Mouse (Mus musculus) E14TG2a.4 (cell line): ENCODE measurements at regions not wholly inside any gene's neighbourhood (a gene's known extent, or its start where the extent isn't known, plus 50 kb on each side); places are given as distances from the start of the nearest gene placed in this dataset.

Source experiments
- H3K27me3 ChIP-seq: 2 replicates; pipeline ENCODE4 v1.6.1; 2014; ENCODE audit warnings: low read length, control low read depth; ENCODE audit not compliant: insufficient read depth
- H3K36me3 ChIP-seq: 2 replicates; pipeline ENCODE4 v1.6.1; 2014; ENCODE audit warnings: low read length, control low read depth; ENCODE audit not compliant: insufficient read depth
- H3K4me1 ChIP-seq: replicated peaks from 2 replicates; pipeline ENCODE4 v1.6.1; 2014; ENCODE audit warnings: low read depth, low read length, control low read depth
- H3K4me3 ChIP-seq: replicated peaks from 2 replicates; pipeline ENCODE4 v1.5.1; 2014; ENCODE audit warnings: mild to moderate bottlenecking, low read length
- H3K9me3 ChIP-seq: 2 replicates; pipeline ENCODE4 v1.6.1; 2014; ENCODE audit warnings: low read length, control low read depth
- CTCF ChIP-seq: conservative IDR thresholded peaks from 2 replicates; pipeline ENCODE4 v1.5.1; 2014; ENCODE audit warnings: low read length
- NANOG ChIP-seq: IDR thresholded peaks from 2 replicates; pipeline ENCODE4 v1.6.1; 2014; ENCODE audit warnings: borderline replicate concordance, low read length, mixed read lengths
- POU5F1 ChIP-seq: IDR thresholded peaks from 2 replicates; pipeline ENCODE4 v1.6.1; 2014; ENCODE audit warnings: low read length, borderline replicate concordance

DNA sequence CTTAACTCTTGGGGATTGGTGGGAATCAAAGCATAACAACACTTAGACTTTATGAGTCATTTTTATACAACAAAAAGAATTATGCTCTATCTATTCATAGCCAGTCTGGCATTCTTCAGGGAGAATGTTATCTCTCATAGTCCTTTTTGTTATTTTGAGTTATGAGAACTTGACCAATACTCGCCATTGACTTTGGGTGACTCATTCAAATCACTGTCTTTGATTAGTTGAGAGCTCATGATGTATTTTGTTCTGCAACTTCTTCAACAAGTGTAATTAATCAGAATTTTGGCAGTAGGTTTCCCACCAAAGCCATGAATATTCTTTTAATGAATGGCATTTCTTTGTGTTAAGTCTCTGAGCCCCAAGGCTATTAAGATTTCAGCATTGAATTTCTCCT, 139.6 kb downstream of the Ahr start:
- no peaks in the 10 kb centered on the region for H3K36me3 ChIP-seq
- no peaks in the 10 kb centered on the region for H3K9me3 ChIP-seq
- H3K27me3 ChIP-seq: no peaks in the 10 kb centered on the region
- TF ChIP-seq CTCF (no peak), POU5F1 (no peak), NANOG (no peak)
- H3K4me3 ChIP-seq: no peak overlapping the region
- H3K4me1 ChIP-seq: no peaks in the 10 kb centered on the region

- Histone ChIP-seq H3K4me3 (no peak overlapping the region), H3K27me3 (no peaks in the 10 kb centered on the region), H3K36me3 (no peaks in the 10 kb centered on the region), H3K9me3 (no peaks in the 10 kb centered on the region), H3K4me1 (no peaks in the 10 kb centered on the region)
- TF ChIP-seq NANOG: no peak
- TF ChIP-seq CTCF: no peak
- TF ChIP-seq POU5F1: no peak
These were observed 142.7 kb downstream of the Ahr start for GRCm38 (mm10) chr12:35392111-35392510.

GRCm38 (mm10) chr12:35390266-35390665, 144.6 kb downstream of the Ahr start:
- Histone ChIP-seq H3K4me1 (no peaks in the 10 kb centered on the region), H3K36me3 (no peaks in the 10 kb centered on the region), H3K9me3 (no peaks in the 10 kb centered on the region), H3K27me3 (no peaks in the 10 kb centered on the region), H3K4me3 (no peak overlapping the region)
- TF ChIP-seq NANOG (no peak), POU5F1 (no peak), CTCF (no peak)

DNA sequence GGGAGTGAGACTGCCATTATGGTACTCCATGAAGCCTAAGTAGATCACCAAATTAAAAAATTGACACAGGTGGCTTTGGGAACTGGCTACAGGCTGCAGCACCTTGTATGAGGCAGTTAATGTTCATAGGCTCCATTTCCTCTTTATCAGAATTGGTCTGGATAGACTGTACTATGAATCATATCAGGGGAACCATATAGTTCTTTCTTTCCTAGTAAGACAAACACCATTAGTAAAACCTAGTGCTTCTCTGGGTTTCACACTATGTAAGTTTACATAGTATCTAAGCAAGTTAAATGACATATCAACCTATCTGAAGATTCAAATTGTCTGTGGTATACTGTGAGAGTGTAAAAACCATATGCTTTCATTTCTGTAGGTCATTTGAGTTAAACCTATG, 145.0 kb downstream of the Ahr start:
- Histone ChIP-seq H3K36me3 (no peaks in the 10 kb centered on the region), H3K4me3 (no peak overlapping the region), H3K9me3 (no peaks in the 10 kb centered on the region), H3K27me3 (no peaks in the 10 kb centered on the region), H3K4me1 (no peaks in the 10 kb centered on the region)
- TF ChIP-seq CTCF (no peak), NANOG (no peak), POU5F1 (no peak)

- no peaks in the 10 kb centered on the region for H3K36me3 ChIP-seq
- TF ChIP-seq POU5F1 (no peak), CTCF (no peak), NANOG (no peak)
These were observed 150.6 kb downstream of the Ahr start for GRCm38 (mm10) chr12:35384211-35384610.

GRCm38 (mm10) chr12:35377266-35377665, 157.6 kb downstream of the Ahr start:
- H3K36me3 ChIP-seq: no peaks in the 10 kb centered on the region
- no peaks in the 10 kb centered on the region for H3K27me3 ChIP-seq
- H3K4me3 ChIP-seq: no peak overlapping the region
- no peaks in the 10 kb centered on the region for H3K4me1 ChIP-seq
- TF ChIP-seq POU5F1: no peak
- no peak for TF ChIP-seq NANOG
- no peak for TF ChIP-seq CTCF
- no peaks in the 10 kb centered on the region for H3K9me3 ChIP-seq

More at GRCm38 (mm10) chr12:35384211-35384610, 150.6 kb downstream of the Ahr start:
- no peaks in the 10 kb centered on the region for H3K9me3 ChIP-seq
- no peaks in the 10 kb centered on the region for H3K4me1 ChIP-seq
- H3K4me3 ChIP-seq: no peak overlapping the region
- H3K27me3 ChIP-seq: no peaks in the 10 kb centered on the region

GRCm38 (mm10) chr12:35376365-35376764, 158.5 kb downstream of the Ahr start:
- Histone ChIP-seq H3K9me3 (no peaks in the 10 kb centered on the region), H3K27me3 (no peaks in the 10 kb centered on the region), H3K4me1 (no peaks in the 10 kb centered on the region), H3K36me3 (no peaks in the 10 kb centered on the region), H3K4me3 (no peak overlapping the region)
- TF ChIP-seq CTCF (no peak), NANOG (no peak), POU5F1 (no peak)

DNA sequence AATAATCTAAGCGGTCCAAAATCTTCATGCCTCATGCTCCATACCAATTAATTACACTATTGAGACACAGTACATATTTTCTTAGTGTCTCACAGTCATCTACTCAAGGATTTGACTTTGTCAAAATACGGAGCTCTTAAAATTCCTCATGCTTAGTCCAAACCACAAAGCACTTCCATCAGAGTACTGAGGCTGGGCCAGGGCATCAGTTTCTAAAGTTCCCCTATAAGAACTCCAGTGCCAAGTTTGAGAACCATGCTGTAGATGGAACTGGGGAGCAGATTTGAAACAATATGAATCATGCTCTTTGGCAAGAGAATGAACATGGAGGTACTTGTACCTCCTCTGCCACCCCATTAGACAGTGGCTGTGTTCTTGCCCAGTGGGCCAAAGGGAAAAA, 176.9 kb downstream of the Ahr start:
- no peaks in the 10 kb centered on the region for H3K9me3 ChIP-seq
- no peaks in the 10 kb centered on the region for H3K27me3 ChIP-seq
- no peak overlapping the region for H3K4me3 ChIP-seq
- TF ChIP-seq CTCF (no peak), NANOG (no peak), POU5F1 (no peak)
- no peaks in the 10 kb centered on the region for H3K4me1 ChIP-seq
- H3K36me3 ChIP-seq: no peaks in the 10 kb centered on the region
